In genomic region chr11:95042096-95042495, GRCm38 (mm10) we compare ENCODE assay signal across 8 mouse cellular contexts. TPM values are rescaled to one million over a fixed set of nuclear protein-coding genes. Genes with fewer than 3 reads are reported as not detected.
DNase-seq lines count a peak whose midpoint lies in the region; ATAC-seq lines count a peak whose summit lies in the region.

No protein-coding gene starts in this region.

- peak; percentile 88 for DNase-seq in adrenal gland, postnatal 10 days
- peak; percentile 89 for DNase-seq in embryo, embryonic 11 days
- DNase-seq in gastrocnemius, postnatal 25 days, result peak; percentile 80
- DNase-seq in left cerebral cortex, postnatal 10 days (ENCODE audit: extremely low spot score in 1 of 2, low spot score in 2 of 2), result peak; percentile 80 to 88
- DNase-seq in right cerebral cortex, postnatal 14 days, result peak; percentile 80

- intact Hi-C loops in left cerebral cortex, postnatal 10 days (cut with DNase I), result no loop called here

- ATAC-seq in inflammation-experienced regulatory T-cells, adult 6 months, result peak; percentile 27
- ATAC-seq in megakaryocyte progenitor cell, adult 5-6 weeks (replicated peaks; ENCODE audit: poor library complexity), result peak; percentile 60
- ATAC-seq in activated CD4-positive, CD25-positive, alpha-beta regulatory T cell, adult 4 months, result no peak

RNA-seq across cellular contexts. Expression of gene Pdk2, which starts 0.9 kb away (rescaled TPM):
- total RNA-seq in adrenal gland, postnatal 10 days (2021), result 100 to 1,000 TPM; 144 to 199 TPM
- 100 to 1,000 TPM; 351 to 396 TPM for total RNA-seq in gastrocnemius, postnatal 25 days (2021)
- 1 to 10 TPM; 2.4 to 9.2 (median 8.2) TPM for polyA plus RNA-seq in inflammation-experienced regulatory T-cells, adult 6 months (2017; shearing (Covaris generic))
- 10 to 100 TPM; 43.8 to 50.6 TPM for total RNA-seq in left cerebral cortex, postnatal 10 days (2021)
- 4.2 and 4.8 TPM in 2 replicates for total RNA-seq in megakaryocyte progenitor cell, adult 5-6 weeks (2015)
- total RNA-seq in megakaryocyte progenitor cell, adult 5-6 weeks (2017), result 0.71 and 1.4 TPM in 2 replicates
- polyA plus RNA-seq in activated CD4-positive, CD25-positive, alpha-beta regulatory T cell, adult 4 months (2017; shearing (Covaris generic)), result 1 to 10 TPM; 2.9 to 5.6 TPM

RNA-seq across cellular contexts. Expression of gene Samd14, which starts 32.4 kb away (rescaled TPM):
- total RNA-seq in adrenal gland, postnatal 10 days (2021), result 10 to 100 TPM in 1 of 2 experiments, 1 to 10 TPM in 1; 7.3 to 11.0 TPM
- under 1 TPM; 0.61 to 0.80 TPM for total RNA-seq in gastrocnemius, postnatal 25 days (2021)
- under 1 TPM; 0.18 to 0.61 (median 0.46) TPM for polyA plus RNA-seq in inflammation-experienced regulatory T-cells, adult 6 months (2017; shearing (Covaris generic))
- 10 to 100 TPM; 98.6 to 99.6 TPM for total RNA-seq in left cerebral cortex, postnatal 10 days (2021)
- 2.3 and 6.1 TPM in 2 replicates for total RNA-seq in megakaryocyte progenitor cell, adult 5-6 weeks (2015)
- total RNA-seq in megakaryocyte progenitor cell, adult 5-6 weeks (2017), result 0.92 and 2.6 TPM in 2 replicates
- under 1 TPM in 1 of 2 experiments, not detected in 1; 0.32 TPM for polyA plus RNA-seq in activated CD4-positive, CD25-positive, alpha-beta regulatory T cell, adult 4 months (2017; shearing (Covaris generic))

RNA-seq across cellular contexts. Expression of gene Itga3, which starts 34.5 kb away (rescaled TPM):
- 10 to 100 TPM; 22.4 to 26.2 TPM for total RNA-seq in adrenal gland, postnatal 10 days (2021)
- total RNA-seq in gastrocnemius, postnatal 25 days (2021), result 1 to 10 TPM; 2.9 to 5.4 TPM
- polyA plus RNA-seq in inflammation-experienced regulatory T-cells, adult 6 months (2017; shearing (Covaris generic)), result 1 to 10 TPM in 2 of 3 experiments, under 1 TPM in 1; 0.93 to 2.2 (median 1.0) TPM
- total RNA-seq in left cerebral cortex, postnatal 10 days (2021), result 10 to 100 TPM; 13.6 to 16.2 TPM
- total RNA-seq in megakaryocyte progenitor cell, adult 5-6 weeks (2015), result 1.1 TPM in 1 of 2 replicates, not detected in the other
- 0.03 TPM in 1 of 2 replicates, not detected in the other for total RNA-seq in megakaryocyte progenitor cell, adult 5-6 weeks (2017)
- under 1 TPM; 0.56 to 0.64 TPM for polyA plus RNA-seq in activated CD4-positive, CD25-positive, alpha-beta regulatory T cell, adult 4 months (2017; shearing (Covaris generic))

RNA-seq across cellular contexts. Expression of gene Ppp1r9b, which starts 51.3 kb away (rescaled TPM):
- total RNA-seq in adrenal gland, postnatal 10 days (2021), result 10 to 100 TPM; 83.3 to 96.2 TPM
- total RNA-seq in gastrocnemius, postnatal 25 days (2021), result 10 to 100 TPM; 21.8 to 30.0 TPM
- polyA plus RNA-seq in inflammation-experienced regulatory T-cells, adult 6 months (2017; shearing (Covaris generic)), result 10 to 100 TPM; 19.1 to 24.8 (median 24.8) TPM
- total RNA-seq in left cerebral cortex, postnatal 10 days (2021), result 100 to 1,000 TPM; 388 to 414 TPM
- 43.9 and 46.6 TPM in 2 replicates for total RNA-seq in megakaryocyte progenitor cell, adult 5-6 weeks (2015)
- 81.9 and 107 TPM in 2 replicates for total RNA-seq in megakaryocyte progenitor cell, adult 5-6 weeks (2017)
- 10 to 100 TPM; 23.1 to 24.0 TPM for polyA plus RNA-seq in activated CD4-positive, CD25-positive, alpha-beta regulatory T cell, adult 4 months (2017; shearing (Covaris generic))

Comparison
In these comparisons a context has a peak if more than half of its experiments do, and no peak if none do; other contexts are left out.
1. RNA of gene Pdk2, which starts 0.9 kb away (total RNA-seq): 351 to 396 TPM in gastrocnemius, postnatal 25 days, 144 to 199 TPM in adrenal gland, postnatal 10 days and 43.8 to 50.6 TPM in left cerebral cortex, postnatal 10 days; 0.71 to 4.8 TPM in megakaryocyte progenitor cell, adult 5-6 weeks; every median in the first group is over 4 times any median in the second.
2. RNA of gene Samd14, which starts 32.4 kb away (total RNA-seq): 98.6 to 99.6 TPM in left cerebral cortex, postnatal 10 days; 7.3 to 11.0 TPM in adrenal gland, postnatal 10 days, 0.92 to 6.1 TPM in megakaryocyte progenitor cell, adult 5-6 weeks and 0.61 to 0.80 TPM in gastrocnemius, postnatal 25 days; every median in the first group is over 4 times any median in the second.
3. Peak in every context shown above with its lines, with median percentiles within 50 percentile points of each other: DNase-seq.